Mouse (Mus musculus) kidney, embryonic 14.5 days (tissue): ENCODE data around the gene Slc9b2. TPM values are rescaled to one million over a fixed set of nuclear protein-coding genes. Genes with fewer than 3 reads are reported as not detected.
A peak's percentile ranks its signal among the peaks of the same experiment; 100 is the strongest.

Source experiments
- ATAC-seq: fragments of 200-750 bp; cut with Nextera tagmentation; 2 replicates; pipeline ENCODE4 v1.8.0; 2017; ENCODE audit warnings: moderate number of reproducible peaks, mild to moderate bottlenecking, moderate TSS enrichment, moderate library complexity; ENCODE audit not compliant: low FRiP score, low TSS enrichment
- H3K27ac ChIP-seq: fragments of 300-500 bp; sonication (generic); 2 replicates; pipeline ENCODE4 v1.5.1; 2014; ENCODE audit warnings: low read depth, mild to moderate bottlenecking, low read length, moderate library complexity, mixed read lengths
- H3K27me3 ChIP-seq: fragments of 300-500 bp; sonication (generic); 2 replicates; pipeline ENCODE4 v1.6.1; 2014; ENCODE audit warnings: mild to moderate bottlenecking, low read length; ENCODE audit not compliant: control insufficient read depth, insufficient read depth
- H3K36me3 ChIP-seq: fragments of 300-500 bp; sonication (generic); 2 replicates; pipeline ENCODE4 v1.6.1; 2014; ENCODE audit warnings: low read length, mixed read lengths; ENCODE audit not compliant: control insufficient read depth, insufficient read depth
- H3K4me1 ChIP-seq: fragments of 300-500 bp; sonication (generic); 2 replicates; pipeline ENCODE4 v1.6.1; 2014; ENCODE audit warnings: low read length, mixed read lengths; ENCODE audit not compliant: control insufficient read depth, insufficient read depth
- H3K4me2 ChIP-seq: fragments of 300-500 bp; sonication (generic); replicated peaks from 2 replicates; pipeline ENCODE4 v1.6.1; 2014; ENCODE audit warnings: low read depth, mild to moderate bottlenecking, low read length
- H3K4me3 ChIP-seq: fragments of 300-500 bp; sonication (generic); 2 replicates; pipeline ENCODE4 v1.5.1; 2014; ENCODE audit warnings: mild to moderate bottlenecking, low read length
- H3K9ac ChIP-seq: fragments of 300-500 bp; sonication (generic); 2 replicates; pipeline ENCODE4 v1.6.1; 2014; ENCODE audit warnings: low read depth, mild to moderate bottlenecking, low read length, moderate library complexity
- H3K9me3 ChIP-seq: fragments of 300-500 bp; sonication (generic); 2 replicates; pipeline ENCODE4 v1.6.1; 2016; ENCODE audit warnings: low read length; ENCODE audit not compliant: control insufficient read depth
- WGBS: fragments of 180-500 bp; shearing (Covaris S2); extraction: QIAGEN DNeasy Blood & Tissue Kit; methylation state at CpG from one replicate; pipeline ENCODE4 v1.1.7; 2014; 5-methylcytosine and 5-hydroxymethylcytosine counted together
- polyA plus RNA-seq: library from polyadenylated mRNA; unstranded; fragments of >200 nt; fragmentation: Nextera tagmentation; extraction: Ambion mirVana; gene quantifications from 2 replicates; pipeline ENCODE4 v1.2.1, GENCODE M21; 2014

Gene Slc9b2
- polyA plus RNA-seq, 1 experiment from 2014 or later: 4.9 TPM

GRCm38 (mm10) chr3:135280669-135281415, 26.7 kb upstream of the Slc9b2 start, which contains the start of gene Bdh2:
Gene Bdh2 (plus strand): TSS chr3:135281221.
- H3K4me3 ChIP-seq: peak within 1 kb of the TSS; percentile 10; the same call in 1 of the 2 replicates
- H3K9me3 ChIP-seq: no peaks in the 10 kb centered on the region
- 0 out of 2 replicates have a peak within 1 kb of the TSS, but pooled peaks have one; percentile 30 for H3K27ac ChIP-seq
- H3K27me3 ChIP-seq: no peaks in the 10 kb centered on the region
- 20% methylated on average over 14 of the region's 14 CpGs for whole genome bisulfite sequencing
- peak; percentile 93 for ATAC-seq
- H3K9ac ChIP-seq: peak within 1 kb of the TSS; percentile 18; the same call in 1 of the 2 replicates
- no peaks in the 10 kb centered on the region for H3K4me1 ChIP-seq
- H3K36me3 ChIP-seq: no peaks in the 10 kb centered on the region
- peak within 1 kb of the TSS; percentile 16; the same call in 1 of the 2 replicates for H3K4me2 ChIP-seq

GRCm38 (mm10) chr3:135281701-135282100, 25.8 kb upstream of the Slc9b2 start:
- 83% methylated on average over 8 of the region's 8 CpGs for WGBS
- Histone ChIP-seq H3K4me3 (no peak overlapping the region), H3K4me2 (no peak overlapping the region), H3K27ac (no peak overlapping the region), H3K36me3 (no peaks in the 10 kb centered on the region), H3K4me1 (no peaks in the 10 kb centered on the region), H3K27me3 (no peaks in the 10 kb centered on the region), H3K9me3 (no peaks in the 10 kb centered on the region), H3K9ac (no peak overlapping the region)
- ATAC-seq: no peak

- Histone ChIP-seq H3K4me1 (no peaks in the 10 kb centered on the region), H3K9me3 (no peaks in the 10 kb centered on the region), H3K4me2 (no peak overlapping the region), H3K9ac (no peak overlapping the region), H3K36me3 (no peaks in the 10 kb centered on the region), H3K4me3 (no peak overlapping the region), H3K27ac (no peak overlapping the region), H3K27me3 (no peaks in the 10 kb centered on the region)
- ATAC-seq: no peak
- 87% methylated on average over 11 of the region's 11 CpGs for WGBS
Measured at GRCm38 (mm10) chr3:135285256-135285655, 22.2 kb upstream of the Slc9b2 start.

- H3K36me3 ChIP-seq: no peaks in the 10 kb centered on the region
- H3K4me1 ChIP-seq: no peaks in the 10 kb centered on the region
- no peak for ATAC-seq
- 91% methylated on average over 3 of the region's 3 CpGs for WGBS
- H3K27me3 ChIP-seq: no peaks in the 10 kb centered on the region
- H3K9ac ChIP-seq: no peak overlapping the region
- H3K9me3 ChIP-seq: no peaks in the 10 kb centered on the region
- no peak overlapping the region for H3K27ac ChIP-seq
- no peak overlapping the region for H3K4me2 ChIP-seq
- H3K4me3 ChIP-seq: no peak overlapping the region
Measured at GRCm38 (mm10) chr3:135285807-135286206, 21.7 kb upstream of the Slc9b2 start.

DNA sequence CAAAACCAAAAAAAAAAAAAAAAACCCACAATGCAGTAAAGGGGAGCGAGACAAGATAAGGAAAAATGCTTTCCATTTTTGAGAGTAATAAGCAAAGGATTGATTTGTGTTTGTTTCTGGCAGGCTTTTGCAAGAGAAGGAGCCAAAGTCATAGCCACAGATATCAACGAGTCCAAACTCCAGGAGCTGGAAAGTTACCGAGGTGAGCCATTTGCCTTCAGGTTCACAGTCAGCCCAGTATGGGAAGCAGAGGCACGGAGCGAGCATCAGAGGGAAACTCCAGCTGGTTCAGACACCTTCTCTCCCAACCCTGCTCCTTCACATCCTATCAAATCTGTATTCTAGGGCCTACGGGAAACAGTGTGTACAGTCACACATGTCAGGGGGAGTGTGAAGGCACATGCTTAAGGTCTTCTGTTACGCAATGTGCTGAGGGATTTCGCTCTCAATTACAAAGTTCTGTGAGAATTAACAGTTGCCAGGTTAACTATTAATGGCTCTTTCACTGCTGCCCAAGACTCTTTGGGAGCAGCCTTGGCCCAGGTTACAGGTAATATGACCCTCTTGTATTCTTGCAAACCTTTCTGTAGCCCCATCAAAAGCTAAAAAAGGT, 19.3 kb upstream of the Slc9b2 start:
- H3K36me3 ChIP-seq: no peaks in the 10 kb centered on the region
- no peak overlapping the region for H3K4me3 ChIP-seq
- WGBS: 74% methylated on average over 8 of the region's 8 CpGs
- no peaks in the 10 kb centered on the region for H3K4me1 ChIP-seq
- no peak for ATAC-seq
- no peak overlapping the region for H3K4me2 ChIP-seq
- no peaks in the 10 kb centered on the region for H3K9me3 ChIP-seq
- no peaks in the 10 kb centered on the region for H3K27me3 ChIP-seq
- no peak overlapping the region for H3K27ac ChIP-seq
- no peak overlapping the region for H3K9ac ChIP-seq

DNA sequence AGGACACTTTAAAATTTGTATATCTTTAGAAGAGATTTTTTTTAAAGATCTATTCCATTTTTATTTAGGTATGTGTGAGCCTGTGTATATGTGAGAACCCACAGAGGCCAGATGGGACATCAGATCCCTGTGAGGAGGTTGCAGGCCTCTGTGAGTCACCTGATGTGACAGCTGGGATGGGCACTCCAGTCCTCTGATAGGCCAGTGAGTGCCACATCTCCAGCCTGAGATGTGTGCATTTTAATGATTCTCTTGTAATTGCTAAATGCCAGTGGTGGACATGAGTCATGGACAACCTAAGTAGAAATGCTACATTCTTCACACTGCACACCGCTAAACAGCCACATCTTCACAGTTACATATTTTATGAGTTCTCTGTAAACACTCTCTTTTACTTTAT, 18.4 kb upstream of the Slc9b2 start:
- Histone ChIP-seq H3K27ac (no peak overlapping the region), H3K4me3 (no peak overlapping the region), H3K9ac (no peak overlapping the region), H3K4me1 (no peaks in the 10 kb centered on the region), H3K36me3 (no peaks in the 10 kb centered on the region), H3K27me3 (no peaks in the 10 kb centered on the region), H3K4me2 (no peak overlapping the region), H3K9me3 (no peaks in the 10 kb centered on the region)
- ATAC-seq: no peak
- WGBS: 90% methylated on average over 1 of the region's 1 CpGs

GRCm38 (mm10) chr3:135290249-135290894, 17.1 kb upstream of the Slc9b2 start:
- peak; percentile 90 for ATAC-seq
- no peak overlapping the region for H3K4me2 ChIP-seq
- H3K27ac ChIP-seq: no peak overlapping the region
- 99% methylated on average over 7 of the region's 7 CpGs for WGBS
- no peaks in the 10 kb centered on the region for H3K36me3 ChIP-seq
- no peaks in the 10 kb centered on the region for H3K4me1 ChIP-seq
- no peaks in the 10 kb centered on the region for H3K27me3 ChIP-seq
- H3K4me3 ChIP-seq: no peak overlapping the region
- no peak overlapping the region for H3K9ac ChIP-seq
- no peaks in the 10 kb centered on the region for H3K9me3 ChIP-seq

- no peaks in the 10 kb centered on the region for H3K9me3 ChIP-seq
- H3K27me3 ChIP-seq: no peaks in the 10 kb centered on the region
- no peak overlapping the region for H3K9ac ChIP-seq
- H3K36me3 ChIP-seq: no peaks in the 10 kb centered on the region
- H3K4me3 ChIP-seq: no peak overlapping the region
- no peak overlapping the region for H3K27ac ChIP-seq
- ATAC-seq: no peak
- no peaks in the 10 kb centered on the region for H3K4me1 ChIP-seq
- H3K4me2 ChIP-seq: no peak overlapping the region
- 48% methylated on average over 7 of the region's 7 CpGs for WGBS
Measured at GRCm38 (mm10) chr3:135293703-135294102, 13.8 kb upstream of the Slc9b2 start.

GRCm38 (mm10) chr3:135295559-135295958, 11.9 kb upstream of the Slc9b2 start:
- 77% methylated on average over 1 of the region's 1 CpGs for WGBS
- no peak for ATAC-seq
- H3K9me3 ChIP-seq: no peaks in the 10 kb centered on the region

More at GRCm38 (mm10) chr3:135295559-135295958, 11.9 kb upstream of the Slc9b2 start:
- Histone ChIP-seq H3K27ac (no peak overlapping the region), H3K9ac (no peak overlapping the region), H3K36me3 (no peaks in the 10 kb centered on the region), H3K4me1 (no peaks in the 10 kb centered on the region), H3K27me3 (no peaks in the 10 kb centered on the region), H3K4me2 (no peak overlapping the region), H3K4me3 (no peak overlapping the region)
